Mouse (Mus musculus) layer of hippocampus, postnatal 14 days (tissue): ENCODE measurements around the gene Foxj3. TPM values are rescaled to one million over a fixed set of nuclear protein-coding genes. Genes with fewer than 3 reads are reported as not detected.
"Not testable (repeated sequence)": the region's sequence is repeated elsewhere in the genome, so short reads cannot be mapped to it uniquely, and the experiment has no call there.

Experiments
- DNase-seq, 2 experiments: peaks; one replicate each; pipeline ENCODE4 v3.0.0; 2021 to 2022; ENCODE audit warnings: low spot score in 2 of 2, mixed read lengths in 1 of 2
- long read RNA-seq, 2 experiments: library from polyadenylated mRNA; stranded (forward); transcript quantifications; one replicate each; pipeline ENCODE4 v2.0.0; 2021
- total RNA-seq, 2 experiments: library from RNA; stranded (reverse); gene quantifications; 2 replicates each; pipeline ENCODE4 v1.2.3; 2021

The Foxj3 gene
- 10 to 100 TPM; 69.3 to 77.3 TPM for total RNA-seq
- long read RNA-seq, experiment 1, full-length matches to known transcripts: 2 of 20 reads
- long read RNA-seq, experiment 1, partial matches to known transcripts: 6 of 20 reads
- long read RNA-seq, experiment 1, other reads (novel, unspliced or antisense): 12 of 20 reads
- long read RNA-seq, experiment 2, full-length matches to known transcripts: 7 of 23 reads
- long read RNA-seq, experiment 2, partial matches to known transcripts: 2 of 23 reads
- long read RNA-seq, experiment 2, other reads (novel, unspliced or antisense): 14 of 23 reads

- not testable (repeated sequence) for DNase-seq
These were observed at the start of gene Foxj3 for GRCm38 (mm10) chr4:119536615-119537014. TSS of gene Foxj3 (plus strand) at chr4:119537004.

GRCm38 (mm10) chr4:119489666-119490065 lies 47.1 kb upstream of the Foxj3 start:
- DNase-seq: peak in 1 of 2 experiments; percentile 28

- DNase-seq: peak; percentile 48 to 54
These were observed 46.0 kb upstream of the Foxj3 start for GRCm38 (mm10) chr4:119490806-119491205.

GRCm38 (mm10) chr4:119492291-119492932 lies 44.4 kb upstream of the Foxj3 start, which contains the start of gene Rimkla:
TSS of gene Rimkla (minus strand) at chr4:119492628.
- peak; percentile 58 to 61 for DNase-seq

- no peak for DNase-seq
These were observed 43.9 kb upstream of the Foxj3 start for GRCm38 (mm10) chr4:119492933-119493327.

- no peak for DNase-seq
These were observed 38.4 kb upstream of the Foxj3 start for GRCm38 (mm10) chr4:119498319-119498848.

- DNase-seq: no peak
These were observed 25.2 kb upstream of the Foxj3 start for GRCm38 (mm10) chr4:119511591-119511990.

GRCm38 (mm10) chr4:119512731-119513141 lies 24.1 kb upstream of the Foxj3 start:
- no peak for DNase-seq

- no peak for DNase-seq
These were observed 13.2 kb upstream of the Foxj3 start for GRCm38 (mm10) chr4:119523575-119523974.

- peak; percentile 17 to 67 for DNase-seq
These were observed 12.8 kb upstream of the Foxj3 start for GRCm38 (mm10) chr4:119524010-119524409.

- DNase-seq: no peak
These were observed 12.3 kb upstream of the Foxj3 start for GRCm38 (mm10) chr4:119524466-119524865.

GRCm38 (mm10) chr4:119526329-119526845 lies 10.4 kb upstream of the Foxj3 start:
- no peak for DNase-seq

GRCm38 (mm10) chr4:119531813-119532212 lies 5.0 kb upstream of the Foxj3 start:
- no peak for DNase-seq

- no peak for DNase-seq
These were observed 1.7 kb upstream of the Foxj3 start for GRCm38 (mm10) chr4:119535103-119535502.

- no peak for DNase-seq
These were observed 632 bp downstream of the Foxj3 start for GRCm38 (mm10) chr4:119537436-119537835.

GRCm38 (mm10) chr4:119539031-119539824 lies 2.4 kb downstream of the Foxj3 start, which contains the start of gene Frg2f1:
TSS of gene Frg2f1 (minus strand) at chr4:119539529.
- DNase-seq: peak; percentile 94 to 97

GRCm38 (mm10) chr4:119539836-119540532 lies 3.2 kb downstream of the Foxj3 start:
- peak; percentile 32 to 37 for DNase-seq

- no peak for DNase-seq
These were observed 3.7 kb downstream of the Foxj3 start for GRCm38 (mm10) chr4:119540533-119540890.

GRCm38 (mm10) chr4:119550864-119551263 lies 14.1 kb downstream of the Foxj3 start:
- no peak for DNase-seq

GRCm38 (mm10) chr4:119555466-119555865 lies 18.7 kb downstream of the Foxj3 start:
- no peak for DNase-seq

GRCm38 (mm10) chr4:119563136-119563535 lies 26.3 kb downstream of the Foxj3 start:
- DNase-seq: no peak
